Mouse (Mus musculus) MEL (cell line): ENCODE measurements around the gene Zbed3.

ENCODE experiments used
- CTCF ChIP-seq, 3 experiments: IDR thresholded peaks in 2 of 3; conservative IDR thresholded peaks in 1 of 3; 2 replicates each; pipeline ENCODE4 v1.5.1; 2011 to 2012; ENCODE audit warnings: low read length in 3 of 3, low read depth in 2 of 3, mild to moderate bottlenecking in 2 of 3, improper control_type of control experiment in 1 of 3, inconsistent platforms in 1 of 3, mixed read lengths in 1 of 3, moderate library complexity in 1 of 3; ENCODE audit not compliant: control insufficient read depth in 1 of 3, insufficient read depth in 1 of 3, poor library complexity in 1 of 3, severe bottlenecking in 1 of 3
- GATA1 ChIP-seq: IDR thresholded peaks from 2 replicates; pipeline ENCODE4 v1.6.1; 2011; ENCODE audit warnings: low read depth, low read length, improper control_type of control experiment
- MAZ ChIP-seq: IDR thresholded peaks from 2 replicates; pipeline ENCODE4 v1.6.1; 2012; ENCODE audit warnings: low read depth, mild to moderate bottlenecking, inconsistent platforms, low read length, improper control_type of control experiment
- POLR2A ChIP-seq, 2 experiments: IDR thresholded peaks; 2 replicates each; pipeline ENCODE4 v1.6.1; 2011 to 2012; ENCODE audit warnings: low read length in 2 of 2, mild to moderate bottlenecking in 2 of 2, control low read depth in 1 of 2, improper control_type of control experiment in 1 of 2, low read depth in 1 of 2, moderate library complexity in 1 of 2; ENCODE audit not compliant: control insufficient read depth in 1 of 2, insufficient read depth in 1 of 2, poor library complexity in 1 of 2

DNA sequence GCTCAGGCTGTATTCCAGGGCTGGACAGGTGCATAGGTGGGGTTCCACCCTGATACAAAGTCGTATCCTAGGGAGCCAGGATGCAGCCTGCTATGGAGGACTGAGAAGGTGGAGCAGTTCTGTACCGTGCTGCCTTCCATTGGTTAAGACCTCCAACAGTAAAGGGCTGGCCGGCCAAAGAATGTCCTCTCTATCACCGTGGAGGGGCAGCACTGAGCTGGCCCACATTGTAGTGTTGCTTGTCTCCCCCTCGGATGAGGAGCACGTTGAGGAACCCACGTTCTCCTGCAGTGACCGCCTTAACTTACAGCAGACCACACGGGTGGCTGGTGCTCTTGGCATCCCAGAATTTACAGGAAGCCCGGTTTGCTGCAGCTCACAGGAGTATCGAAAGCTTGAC lies 7.1 kb downstream of the Zbed3 start:
- TF ChIP-seq POLR2A (IDR thresholded peaks at IDR 0.05; ENCODE audit: control insufficient read depth in 1 of 2, insufficient read depth in 1 of 2, low read depth in 1 of 2, low read length in 2 of 2, poor library complexity in 1 of 2) (no peak), GATA1 (no peak), MAZ (no peak), CTCF (IDR thresholded peaks at IDR 0.05 in 2 of 3, conservative IDR thresholded peaks at IDR 0.05 in 1 of 3; ENCODE audit: control insufficient read depth in 1 of 3, insufficient read depth in 1 of 3, low read depth in 2 of 3, low read length in 3 of 3, poor library complexity in 1 of 3, severe bottlenecking in 1 of 3) (no peak)
